ENCODE assay signal across 13 mouse cellular contexts in genomic region chr5:148742158-148742835, GRCm38 (mm10).
DNase-seq lines count a peak whose midpoint lies in the region; ATAC-seq and TF ChIP-seq lines count a peak whose summit lies in the region.
"Had no signal": no experiment of that assay in that cellular context is flagged by ENCODE, and none has a peak within 500 bp of the region (broad histone marks: within the 10 kb centered on the region; RNA-seq: fewer than 3 reads in every experiment).

No protein-coding gene starts in this region.

- 93% methylated on average over 8 of the region's 8 CpGs for WGBS in kidney, adult 2 months
- WGBS in midbrain, postnatal 0 days, result 89% methylated on average over 8 of the region's 8 CpGs
- WGBS in midbrain, embryonic 15.5 days, result 94% methylated on average over 8 of the region's 8 CpGs

- H3K27ac ChIP-seq in kidney, adult 2 months (ENCODE audit: insufficient read depth, low read depth, low read length), result no peak overlapping the region
- no peak overlapping the region for H3K27ac ChIP-seq in midbrain, postnatal 0 days (ENCODE audit: low read depth, low read length)
- H3K27ac ChIP-seq in midbrain, embryonic 15.5 days, result no peak overlapping the region
- H3K27ac ChIP-seq in bone marrow macrophage, adult 2 months (ENCODE audit: insufficient read depth, low read depth, low read length), result peak overlapping the region; percentile 92; the same call in 1 of the 2 replicates
- H3K27ac ChIP-seq: limb, embryonic 12.5 days had no signal

- H3K4me1 ChIP-seq in kidney, adult 2 months (ENCODE audit: control insufficient read depth, insufficient read depth, low read length), result no peaks in the 10 kb centered on the region
- no peaks in the 10 kb centered on the region for H3K4me1 ChIP-seq in midbrain, postnatal 0 days (ENCODE audit: insufficient read depth, low read length)
- no peaks in the 10 kb centered on the region; the same call in 1 of the 2 replicates for H3K4me1 ChIP-seq in midbrain, embryonic 15.5 days
- H3K4me1 ChIP-seq in bone marrow macrophage, adult 2 months (ENCODE audit: control insufficient read depth, insufficient read depth, low read length), result peaks cover 35% of the 10 kb centered on the region

- peak; percentile 35; the same call in 1 of the 2 replicates for TF ChIP-seq CTCF in kidney, adult 2 months (conservative IDR thresholded peaks at IDR 0.05; ENCODE audit: insufficient read depth, insufficient read length, low read depth, low read length)
- peak; percentile 54 for TF ChIP-seq CTCF in midbrain, postnatal 0 days (IDR thresholded peaks at IDR 0.05)
- peak; percentile 50 for TF ChIP-seq CTCF in bone marrow macrophage, adult 2 months (IDR thresholded peaks at IDR 0.05; ENCODE audit: low read depth, low read length)

- H3K4me3 ChIP-seq in kidney, adult 2 months (ENCODE audit: insufficient read depth, low read depth, low read length), result no peak overlapping the region
- no peak overlapping the region for H3K4me3 ChIP-seq in midbrain, postnatal 0 days (ENCODE audit: low read depth, low read length)
- H3K4me3 ChIP-seq in midbrain, embryonic 15.5 days, result no peak overlapping the region
- H3K4me3 ChIP-seq in bone marrow macrophage, adult 2 months (ENCODE audit: insufficient read depth, low read length), result peak overlapping the region; percentile 52
- H3K4me3 ChIP-seq: heart, embryonic 15.5 days; limb, embryonic 12.5 days had no signal

- no peak overlapping the region for H3K9ac ChIP-seq in midbrain, postnatal 0 days (replicated peaks; ENCODE audit: low read length, poor library complexity, severe bottlenecking)
- no peak overlapping the region for H3K9ac ChIP-seq in midbrain, embryonic 15.5 days
- H3K9ac ChIP-seq: heart, embryonic 15.5 days; limb, embryonic 12.5 days had no signal

- no peaks in the 10 kb centered on the region for H3K9me3 ChIP-seq in midbrain, postnatal 0 days (ENCODE audit: low read length)
- H3K9me3 ChIP-seq in midbrain, embryonic 15.5 days, result no peaks in the 10 kb centered on the region
- H3K9me3 ChIP-seq: heart, embryonic 15.5 days had no signal

- no peaks in the 10 kb centered on the region for H3K36me3 ChIP-seq in kidney, adult 2 months (ENCODE audit: control insufficient read depth, insufficient read depth, low read length)
- H3K36me3 ChIP-seq in midbrain, postnatal 0 days (ENCODE audit: insufficient read depth, low read length), result no peaks in the 10 kb centered on the region
- no peaks in the 10 kb centered on the region for H3K36me3 ChIP-seq in midbrain, embryonic 15.5 days (replicated peaks)
- H3K36me3 ChIP-seq: heart, embryonic 15.5 days; limb, embryonic 12.5 days had no signal

- no peaks in the 10 kb centered on the region for H3K27me3 ChIP-seq in kidney, adult 2 months (replicated peaks; ENCODE audit: control insufficient read depth, insufficient read depth, low read length)
- H3K27me3 ChIP-seq in midbrain, postnatal 0 days (ENCODE audit: insufficient read depth, low read length), result no peaks in the 10 kb centered on the region
- no peaks in the 10 kb centered on the region for H3K27me3 ChIP-seq in midbrain, embryonic 15.5 days (replicated peaks)
- H3K27me3 ChIP-seq: heart, embryonic 15.5 days; limb, embryonic 12.5 days had no signal

- ATAC-seq in midbrain, postnatal 0 days (ENCODE audit: low FRiP score), result no peak
- ATAC-seq in midbrain, embryonic 15.5 days (replicated peaks), result no peak
- ATAC-seq: hindbrain, embryonic 16.5 days had no signal

- no peak for DNase-seq in kidney, adult 2 months
- no peak for DNase-seq in kidney, adult 9 months
- DNase-seq in midbrain, postnatal 0 days (ENCODE audit: low spot score), result no peak
- DNase-seq in testis, postnatal 10 days (ENCODE audit: low spot score), result peak; percentile 61
- DNase-seq in cerebellum, adult 8-10 months, result no peak
- DNase-seq in adrenal gland, adult 2 months, result no peak
- DNase-seq: embryo, embryonic 11 days; kidney, postnatal 10 days had no signal

- no peak overlapping the region for H3K4me2 ChIP-seq in midbrain, postnatal 0 days (ENCODE audit: low read depth, low read length, poor library complexity, severe bottlenecking)
- H3K4me2 ChIP-seq in midbrain, embryonic 15.5 days, result no peak overlapping the region
- H3K4me2 ChIP-seq: heart, embryonic 15.5 days; limb, embryonic 12.5 days had no signal

- no peak for TF ChIP-seq POLR2A in kidney, adult 2 months (IDR thresholded peaks at IDR 0.05; ENCODE audit: low read depth, low read length)
- TF ChIP-seq POLR2A in bone marrow macrophage, adult 2 months (IDR thresholded peaks at IDR 0.05; ENCODE audit: borderline replicate concordance, low read depth, low read length), result no peak
